7 mouse cellular contexts compared by ENCODE assay signal in genomic region chr6:5663433-5664175, GRCm38 (mm10).
"Had no signal": no experiment of that assay in that cellular context is flagged by ENCODE, and none has a peak within 500 bp of the region (broad histone marks: within the 10 kb centered on the region; RNA-seq: fewer than 3 reads in every experiment).

No protein-coding gene starts in this region.

- DNase-seq: kidney, postnatal 36 days; layer of hippocampus, adult 9-11 months; layer of hippocampus, postnatal 36 days; lung, adult 2 months; lung, postnatal 4 days; midbrain, embryonic 14.5 days; thymus, postnatal 36 days had no signal
